Mouse (Mus musculus) gastrocnemius, postnatal 4 days (tissue): ENCODE data around the gene Pfdn6. TPM values are rescaled to one million over a fixed set of nuclear protein-coding genes. Genes with fewer than 3 reads are reported as not detected.
"Not testable (repeated sequence)": the region's sequence is repeated elsewhere in the genome, so short reads cannot be mapped to it uniquely, and the experiment has no call there.

Experiments
- DNase-seq, 2 experiments: peaks; one replicate each; pipeline ENCODE4 v3.0.0; 2021 to 2022; ENCODE audit warnings: low spot score in 2 of 2, mixed read lengths in 2 of 2
- total RNA-seq, 2 experiments: library from RNA; stranded (reverse); gene quantifications; 2 replicates each; pipeline ENCODE4 v1.2.3; 2021

Pfdn6 gene
- total RNA-seq, 2 experiments from 2014 or later = 73.2 to 74.5 TPM

- no peak for DNase-seq
Observed at GRCm38 (mm10) chr17:33956336-33956735, 16.2 kb upstream of the Pfdn6 start.

- DNase-seq = peak; percentile 83 to 92
Observed at GRCm38 (mm10) chr17:33955555-33956214, 15.5 kb upstream of the Pfdn6 start, which contains the start of the genes Vps52 and Rps18. Gene Vps52, plus strand, starts transcription at chr17:33955812. Gene Rps18, minus strand, starts transcription at chr17:33956001.

GRCm38 (mm10) chr17:33954646-33955554 lies 14.8 kb upstream of the Pfdn6 start:
- no peak for DNase-seq

DNA sequence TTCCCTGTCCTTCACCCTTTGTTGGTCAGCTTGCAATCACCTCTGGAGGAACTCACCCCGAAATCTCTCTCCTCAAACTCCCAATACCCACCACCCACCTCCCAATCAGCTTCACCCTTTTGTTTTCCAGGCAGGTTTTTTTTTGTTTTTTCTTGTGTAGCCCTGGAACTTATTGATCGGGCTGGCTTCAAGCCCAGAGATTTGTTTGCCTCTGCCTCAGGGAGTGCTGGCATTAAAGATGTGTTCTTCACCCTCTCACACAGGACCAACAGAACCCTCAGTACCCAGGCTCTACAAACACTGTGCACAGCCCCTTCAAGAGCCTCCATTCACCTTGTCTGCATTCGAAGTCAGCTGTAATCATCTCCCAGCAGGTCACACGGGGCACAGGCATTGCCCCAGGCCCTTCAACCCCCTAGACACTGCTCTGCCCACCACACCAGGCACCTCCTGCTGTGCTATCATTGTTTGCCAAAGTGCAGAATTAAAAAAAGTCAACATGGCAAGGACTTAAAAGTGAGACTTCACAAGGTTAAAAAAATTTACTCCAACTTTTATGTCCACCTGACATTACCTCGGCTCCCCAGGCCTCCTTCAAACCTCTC lies 13.9 kb upstream of the Pfdn6 start:
- DNase-seq = no peak

DNA sequence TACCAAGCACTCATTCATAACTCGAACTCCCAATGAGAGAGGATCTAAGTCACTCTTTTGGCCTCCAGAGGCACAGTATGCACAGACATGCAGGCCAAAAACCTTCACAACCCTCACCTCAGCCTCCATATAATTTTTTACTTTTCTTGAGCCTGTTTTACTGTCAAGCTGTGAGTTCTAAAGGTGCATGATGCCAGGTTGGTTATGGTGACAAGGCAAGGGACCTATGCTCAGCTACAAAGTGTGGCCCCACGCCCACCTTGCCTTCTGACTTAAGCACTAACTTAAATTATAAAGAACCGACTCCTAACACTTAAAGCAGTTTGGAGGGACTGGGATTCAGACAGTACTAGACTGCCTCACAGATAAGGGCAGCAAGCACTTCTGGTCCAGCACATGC lies 13.2 kb upstream of the Pfdn6 start:
- no peak for DNase-seq

GRCm38 (mm10) chr17:33952879-33953278 lies 12.7 kb upstream of the Pfdn6 start:
- DNase-seq = no peak

GRCm38 (mm10) chr17:33952015-33952414 lies 11.9 kb upstream of the Pfdn6 start:
- not testable (repeated sequence) for DNase-seq

- peak; percentile 66 to 83 for DNase-seq
Observed at GRCm38 (mm10) chr17:33951021-33951946, 11.1 kb upstream of the Pfdn6 start, which contains the start of gene B3galt4. Gene B3galt4, minus strand, starts transcription at chr17:33951488.

GRCm38 (mm10) chr17:33950131-33950625 lies 10.0 kb upstream of the Pfdn6 start:
- no peak for DNase-seq

- DNase-seq = no peak
Observed at GRCm38 (mm10) chr17:33948905-33949537, 8.9 kb upstream of the Pfdn6 start.

- DNase-seq = no peak
Observed at GRCm38 (mm10) chr17:33948090-33948904, 8.2 kb upstream of the Pfdn6 start.

DNA sequence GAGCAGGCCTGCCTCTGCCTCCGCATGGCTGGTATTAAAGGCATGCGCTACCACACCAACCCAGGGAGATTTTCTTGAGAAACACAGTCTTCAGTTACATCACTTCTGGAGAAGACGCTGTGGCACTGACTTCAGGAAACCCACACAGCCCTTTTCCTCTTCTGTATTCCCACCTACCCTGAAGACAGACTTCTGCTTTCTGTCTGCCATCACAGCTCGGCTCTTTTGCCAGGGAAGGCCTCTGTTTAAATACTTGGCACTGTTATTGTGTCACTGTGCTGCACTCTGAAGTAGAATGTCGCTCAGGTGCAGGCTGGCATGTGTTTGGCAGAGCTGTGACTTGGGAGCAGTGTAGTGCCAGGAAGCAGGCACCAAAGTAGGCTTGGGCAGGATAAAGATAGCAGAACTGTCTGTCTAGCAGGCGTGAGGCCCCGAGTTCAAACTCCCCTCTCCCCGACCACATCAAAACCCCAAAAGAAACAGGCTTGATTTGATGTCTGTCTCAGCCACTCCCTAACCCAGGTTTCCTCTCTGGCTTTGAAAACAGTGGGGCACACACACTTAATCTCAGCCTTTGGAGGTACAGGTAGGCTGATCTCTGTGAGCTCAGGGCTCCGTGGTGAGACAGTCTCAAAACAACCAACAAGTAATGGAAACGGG lies 7.4 kb upstream of the Pfdn6 start:
- no peak for DNase-seq

DNA sequence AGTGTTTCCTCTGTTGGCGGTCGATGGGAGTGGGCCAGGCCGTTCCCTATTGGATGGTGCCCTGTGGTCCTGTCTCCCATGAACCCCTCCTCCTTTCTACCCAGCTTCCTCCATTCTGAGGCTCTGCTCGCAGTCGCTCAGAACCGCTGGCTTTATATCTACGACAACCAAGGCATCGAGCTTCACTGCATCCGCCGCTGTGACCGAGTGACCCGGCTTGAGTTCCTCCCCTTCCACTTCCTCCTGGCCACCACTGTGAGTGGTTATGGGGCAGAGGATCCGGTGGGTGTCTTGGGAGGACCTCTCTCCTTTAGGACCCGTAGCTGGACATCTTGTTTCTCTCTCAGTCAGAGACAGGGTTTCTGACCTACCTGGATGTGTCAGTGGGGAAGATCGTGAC lies 3.3 kb upstream of the Pfdn6 start:
- no peak for DNase-seq

DNA sequence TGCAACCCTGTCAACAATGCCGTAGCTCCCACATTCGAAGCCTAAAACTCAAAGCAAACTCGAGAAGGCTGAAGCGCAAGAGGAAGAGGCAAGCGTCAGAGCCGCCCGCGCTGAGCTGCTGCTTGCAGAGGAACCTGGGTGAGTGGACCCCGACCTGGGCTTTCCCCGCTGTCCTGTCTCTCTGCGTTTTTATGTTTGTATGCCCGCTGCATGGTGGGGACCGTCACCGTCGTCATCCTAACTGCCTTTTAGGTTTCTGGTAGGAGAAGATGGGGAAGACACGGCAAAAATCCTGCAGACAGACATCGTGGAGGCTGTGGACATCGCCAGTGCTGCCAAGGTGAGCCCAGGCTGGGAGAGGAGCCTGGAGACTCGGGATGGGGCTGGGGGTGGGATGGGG lies 1.2 kb upstream of the Pfdn6 start:
- DNase-seq = no peak

DNA sequence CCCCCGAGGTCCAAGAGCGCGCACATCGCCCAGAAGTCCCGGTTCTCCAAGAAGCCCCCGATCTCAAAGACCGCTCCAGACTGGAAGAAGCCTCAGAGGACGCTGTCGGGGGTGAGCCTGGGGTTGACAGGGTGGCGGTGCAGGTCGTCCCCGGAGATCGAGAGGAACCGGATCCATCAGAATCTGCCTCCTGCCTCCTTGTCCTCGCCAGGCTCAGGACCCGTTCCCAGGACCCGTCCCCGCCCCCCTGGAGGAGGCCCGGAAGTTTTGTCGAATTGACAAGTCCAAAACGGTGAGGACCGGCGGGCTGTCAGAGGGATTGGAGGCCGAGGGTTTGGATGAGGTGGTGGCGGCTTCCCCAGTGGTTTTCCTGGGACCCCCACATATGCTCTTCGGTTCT lies 838 bp upstream of the Pfdn6 start:
- peak in 1 of 2 experiments; percentile 45 for DNase-seq

DNA sequence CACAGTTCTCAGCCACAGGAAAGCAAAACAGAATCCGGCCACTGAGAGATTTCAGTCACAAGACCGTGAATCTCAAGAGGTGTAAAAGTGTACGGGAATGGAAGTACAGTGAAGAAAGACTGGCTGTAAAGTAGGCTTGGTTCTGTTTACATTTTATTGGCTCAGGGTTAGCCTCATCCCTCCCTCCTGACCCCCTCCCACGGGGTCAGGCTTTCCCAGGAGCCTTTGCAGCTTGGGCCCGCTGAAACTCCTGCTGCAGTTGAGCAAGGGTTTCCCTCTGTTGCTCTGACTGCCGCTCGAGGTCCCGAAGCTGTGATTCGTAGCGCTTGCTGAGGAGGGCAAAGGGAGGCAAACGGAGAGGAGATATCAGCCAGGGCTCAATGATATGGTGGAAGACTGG lies 1.4 kb downstream of the Pfdn6 start:
- no peak for DNase-seq

DNA sequence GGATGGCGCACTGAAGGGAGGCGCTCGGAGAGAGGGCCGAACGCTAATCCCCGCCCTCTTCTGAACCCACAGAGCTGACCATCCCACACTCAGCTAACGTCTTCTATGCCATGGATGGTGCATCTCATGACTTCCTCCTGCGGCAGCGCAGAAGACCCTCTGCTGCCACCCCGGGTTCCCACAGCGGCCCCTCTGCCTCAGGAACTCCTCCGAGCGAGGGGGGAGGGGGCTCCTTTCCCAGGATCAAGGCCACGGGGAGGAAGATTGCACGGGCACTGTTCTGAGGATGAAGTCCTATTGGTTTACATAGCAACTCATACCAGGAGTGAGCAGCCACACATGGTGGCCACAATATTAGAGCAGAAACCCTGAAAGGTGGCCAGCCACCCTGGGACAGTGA lies 3.1 kb downstream of the Pfdn6 start:
- no peak for DNase-seq

DNA sequence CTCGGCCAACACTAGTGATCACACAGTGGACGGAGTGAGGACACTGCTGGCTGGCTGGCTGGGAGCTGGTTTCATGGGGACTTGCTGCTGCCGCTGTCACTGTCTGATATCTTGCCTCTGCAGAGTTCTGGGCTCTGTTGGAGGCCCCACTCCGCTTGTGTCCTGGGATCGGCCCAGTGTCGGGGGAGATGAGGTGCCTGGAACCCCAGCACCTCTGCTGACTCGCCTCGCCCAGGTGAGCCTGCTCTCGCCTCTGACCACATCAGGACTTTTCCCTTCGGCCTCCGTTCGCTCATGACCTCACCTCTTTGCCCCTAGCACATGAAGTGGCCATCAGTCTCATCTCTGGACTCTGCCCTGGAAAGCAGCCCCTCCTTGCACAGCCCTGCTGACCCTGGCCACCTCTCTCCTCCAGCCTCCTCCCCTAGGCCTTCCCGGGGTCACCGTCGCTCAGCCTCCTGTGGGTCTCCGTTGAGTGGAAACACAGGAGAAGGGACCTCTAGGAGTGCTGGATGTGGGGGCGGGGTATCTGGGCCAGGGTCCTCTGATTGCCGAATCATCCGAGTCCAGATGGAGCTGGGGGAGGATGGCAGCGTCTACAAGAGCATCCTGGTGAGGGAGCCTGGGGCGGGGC lies 4.6 kb downstream of the Pfdn6 start:
- DNase-seq = no peak
